Mouse (Mus musculus) kidney, postnatal 36 days (tissue): ENCODE data around the gene Dop1b.
"Not testable (repeated sequence)": the region's sequence is repeated elsewhere in the genome, so short reads cannot be mapped to it uniquely, and the experiment has no call there.

Experiments used
- DNase-seq, 2 experiments: peaks; one replicate each; pipeline ENCODE4 v3.0.0; 2021 to 2022; ENCODE audit warnings: mixed read lengths in 2 of 2

Gene Dop1b

GRCm38 (mm10) chr16:93797841-93798492, 86.3 kb downstream of the Dop1b start:
- no peak for DNase-seq

GRCm38 (mm10) chr16:93798623-93799022, 86.9 kb downstream of the Dop1b start:
- no peak for DNase-seq

- no peak for DNase-seq
These were observed 87.4 kb downstream of the Dop1b start for GRCm38 (mm10) chr16:93799071-93799470.

GRCm38 (mm10) chr16:93799936-93800335, 88.2 kb downstream of the Dop1b start:
- DNase-seq: no peak

- no peak for DNase-seq
These were observed 95.5 kb downstream of the Dop1b start for GRCm38 (mm10) chr16:93807167-93807566.

- peak; percentile 77 to 78 for DNase-seq
These were observed 96.4 kb downstream of the Dop1b start for GRCm38 (mm10) chr16:93807961-93808554.

- peak; percentile 89 to 91 for DNase-seq
These were observed 104.4 kb downstream of the Dop1b start for GRCm38 (mm10) chr16:93815856-93816736.

- DNase-seq: peak in 1 of 2 experiments; percentile 35
These were observed 105.2 kb downstream of the Dop1b start for GRCm38 (mm10) chr16:93816861-93817260.

- DNase-seq: no peak
These were observed 105.7 kb downstream of the Dop1b start for GRCm38 (mm10) chr16:93817371-93817770.

GRCm38 (mm10) chr16:93818691-93819324, 107.1 kb downstream of the Dop1b start:
- peak; percentile 20 to 25 for DNase-seq

- DNase-seq: no peak
These were observed 107.6 kb downstream of the Dop1b start for GRCm38 (mm10) chr16:93819325-93819696.

- DNase-seq: no peak
These were observed 108.3 kb downstream of the Dop1b start for GRCm38 (mm10) chr16:93820040-93820439.

GRCm38 (mm10) chr16:93821706-93822105, 110.0 kb downstream of the Dop1b start:
- no peak for DNase-seq

GRCm38 (mm10) chr16:93822433-93823225, 110.9 kb downstream of the Dop1b start:
- DNase-seq: not testable (repeated sequence)

GRCm38 (mm10) chr16:93824799-93825198, 113.1 kb downstream of the Dop1b start:
- DNase-seq: no peak

GRCm38 (mm10) chr16:93825463-93825862, 113.8 kb downstream of the Dop1b start:
- no peak for DNase-seq

- no peak for DNase-seq
These were observed 114.3 kb downstream of the Dop1b start for GRCm38 (mm10) chr16:93826054-93826453.

GRCm38 (mm10) chr16:93826478-93826877, 114.8 kb downstream of the Dop1b start:
- DNase-seq: not testable (repeated sequence)

GRCm38 (mm10) chr16:93826909-93827308, 115.2 kb downstream of the Dop1b start:
- DNase-seq: no peak

- no peak for DNase-seq
These were observed 117.8 kb downstream of the Dop1b start for GRCm38 (mm10) chr16:93829526-93829925.

- no peak for DNase-seq
These were observed 118.4 kb downstream of the Dop1b start for GRCm38 (mm10) chr16:93830071-93830470.

GRCm38 (mm10) chr16:93830916-93831315, 119.2 kb downstream of the Dop1b start:
- peak; percentile 46 to 48 for DNase-seq
